Mouse (Mus musculus) splenic B cell, adult 2 months (primary cell): ENCODE data around the gene Sacs.
"Not testable (repeated sequence)": the region's sequence is repeated elsewhere in the genome, so short reads cannot be mapped to it uniquely, and the experiment has no call there.

ENCODE experiments used
- DNase-seq: peaks from one replicate; pipeline ENCODE4 v3.0.0-alpha.2; 2011; ENCODE audit warnings: low read depth, low spot score
- H3K27me3 ChIP-seq: 2 replicates; pipeline ENCODE4 v1.6.1; 2012; ENCODE audit warnings: mild to moderate bottlenecking, low read length, moderate library complexity, mixed read lengths; ENCODE audit not compliant: control insufficient read depth, poor library complexity, insufficient read depth, severe bottlenecking
- H3K36me3 ChIP-seq: 2 replicates; pipeline ENCODE4 v1.6.1; 2012; ENCODE audit warnings: mild to moderate bottlenecking, low read length, moderate library complexity, mixed read lengths; ENCODE audit not compliant: control insufficient read depth, poor library complexity, insufficient read depth, severe bottlenecking

The Sacs gene

DNA sequence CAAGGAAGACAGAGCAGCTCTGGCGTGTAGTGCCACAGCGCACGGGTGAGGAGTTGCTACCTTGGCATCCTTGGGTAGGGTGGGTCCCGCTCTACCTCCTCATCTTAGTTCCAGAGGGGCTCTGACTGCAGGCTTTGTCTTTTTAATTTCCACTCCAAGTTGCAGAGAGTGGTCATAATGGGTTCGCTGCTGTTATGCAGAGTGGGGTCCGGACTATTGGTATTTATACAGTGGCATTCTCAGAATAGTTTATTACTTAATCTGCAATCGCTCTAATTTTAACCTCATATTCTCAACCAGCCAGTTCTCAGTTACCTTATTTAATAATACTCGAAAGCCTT is 440 bp downstream of the Sacs start:
- Histone ChIP-seq H3K36me3 (no peaks in the 10 kb centered on the region), H3K27me3 (no peaks in the 10 kb centered on the region)
- DNase-seq = no peak

DNA sequence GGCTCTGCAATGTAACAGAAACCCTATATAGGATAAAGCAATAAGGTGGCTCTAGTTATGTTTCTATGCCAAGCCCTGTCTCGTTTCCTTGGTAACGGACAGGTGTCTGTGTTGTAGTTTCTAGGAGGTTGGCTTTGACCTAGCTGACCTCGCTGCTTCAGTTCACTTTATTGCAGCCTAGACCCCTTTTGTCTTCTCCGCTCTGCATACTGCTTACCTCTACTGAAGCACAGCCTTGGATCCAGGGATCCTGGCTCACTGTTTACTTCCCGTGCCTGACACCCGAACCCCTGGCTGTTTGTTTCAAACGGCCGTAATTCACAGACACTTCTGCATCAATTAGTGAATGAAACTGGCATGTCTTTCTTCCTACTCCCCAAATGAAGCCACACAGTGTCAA is 5.1 kb downstream of the Sacs start:
- Histone ChIP-seq H3K27me3 (no peaks in the 10 kb centered on the region), H3K36me3 (no peaks in the 10 kb centered on the region)
- no peak for DNase-seq

DNA sequence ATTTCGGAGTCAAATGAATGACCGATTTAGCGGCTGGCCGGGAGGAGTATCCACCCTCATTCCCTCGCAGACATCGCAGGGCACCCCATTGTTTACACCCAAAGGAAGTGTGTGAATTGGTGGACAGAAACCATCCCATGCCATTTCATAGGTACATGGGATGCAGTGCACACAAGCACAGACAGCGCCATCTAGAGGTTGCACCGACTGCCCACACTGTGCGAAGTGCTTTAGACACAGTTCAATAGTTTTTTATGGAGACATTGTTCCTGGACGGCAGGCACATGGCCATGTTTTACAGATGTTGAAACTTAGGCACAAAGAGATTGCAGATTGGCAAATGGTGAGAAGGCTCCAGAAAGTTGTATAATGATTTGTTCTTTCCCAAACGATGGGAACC is 5.6 kb downstream of the Sacs start:
- peak; percentile 57 for DNase-seq
- H3K27me3 ChIP-seq = no peaks in the 10 kb centered on the region
- no peaks in the 10 kb centered on the region for H3K36me3 ChIP-seq

DNA sequence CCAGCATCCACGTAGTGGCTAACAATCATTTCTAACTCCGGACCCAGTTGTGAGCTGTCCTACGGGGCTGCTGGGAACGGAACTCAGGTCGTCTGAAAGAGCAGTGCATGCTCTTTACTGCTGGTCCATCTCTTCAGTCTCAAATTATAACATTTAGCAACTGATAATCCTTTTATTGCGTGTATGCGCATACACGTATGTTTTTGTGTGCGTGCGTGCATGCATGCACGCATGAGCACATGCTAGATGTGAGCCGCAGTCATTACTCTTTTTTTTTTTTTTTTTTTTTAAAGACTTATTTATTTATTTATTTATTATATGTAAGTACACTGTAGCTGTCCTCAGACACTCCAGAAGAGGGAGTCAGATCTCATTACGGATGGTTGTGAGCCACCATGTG is 12.2 kb downstream of the Sacs start:
- H3K36me3 ChIP-seq, H3K27me3 ChIP-seq, DNase-seq: not testable (repeated sequence)

DNA sequence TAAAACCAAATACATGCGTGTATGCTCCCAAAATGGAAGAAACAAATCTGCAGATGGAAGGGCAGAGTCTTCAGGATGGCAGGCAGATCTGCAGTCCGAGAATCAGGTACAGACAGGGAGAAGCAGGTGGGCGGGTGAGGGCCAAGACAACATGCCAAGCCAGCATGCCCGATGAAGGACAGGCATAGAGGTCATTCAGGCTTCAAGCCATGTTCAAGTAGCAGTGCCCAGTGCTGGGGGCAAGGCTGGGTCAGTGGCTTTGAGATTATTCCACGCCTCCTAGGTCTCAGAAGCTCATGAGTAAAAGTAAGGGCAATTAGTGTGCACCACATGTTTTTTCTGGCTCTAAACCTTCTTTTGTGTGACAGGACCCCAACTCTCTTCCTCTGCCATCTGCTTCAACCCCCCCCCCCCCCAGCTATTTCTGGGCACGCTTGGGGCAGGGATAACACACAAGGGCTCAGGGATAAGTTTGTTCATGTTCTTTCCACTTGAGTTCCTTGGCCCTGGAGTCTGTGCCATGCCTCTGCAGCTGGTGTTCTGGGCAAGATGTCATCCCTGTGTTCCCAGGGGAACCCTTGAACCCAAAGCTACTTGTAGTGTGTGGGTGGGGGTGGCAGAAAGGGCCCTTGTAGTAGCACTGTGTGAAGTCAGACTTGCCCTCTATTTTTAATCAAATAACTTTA is 16.8 kb downstream of the Sacs start:
- Histone ChIP-seq H3K27me3 (no peaks in the 10 kb centered on the region), H3K36me3 (no peaks in the 10 kb centered on the region)
- peak; percentile 12 for DNase-seq

DNA sequence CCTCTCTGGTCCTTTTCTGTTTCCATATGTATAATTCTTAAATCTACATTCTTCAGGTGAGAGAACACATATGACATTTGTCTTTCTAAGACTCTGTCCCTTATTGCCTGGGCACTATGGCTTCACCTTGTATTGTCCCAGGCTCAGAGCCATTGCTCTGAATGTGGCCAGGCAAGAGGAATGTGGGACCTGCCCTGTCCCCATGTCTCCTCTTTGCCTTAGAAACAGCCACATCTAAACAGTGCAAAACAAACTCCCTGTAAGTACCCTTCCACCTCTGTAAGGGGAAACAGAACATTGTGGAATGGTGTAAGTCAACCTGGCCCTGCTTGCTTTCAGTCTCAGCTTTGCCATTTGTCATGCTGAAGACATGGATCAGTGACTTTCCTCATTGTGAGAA is 17.4 kb downstream of the Sacs start:
- H3K27me3 ChIP-seq = no peaks in the 10 kb centered on the region
- no peak for DNase-seq
- H3K36me3 ChIP-seq = no peaks in the 10 kb centered on the region

DNA sequence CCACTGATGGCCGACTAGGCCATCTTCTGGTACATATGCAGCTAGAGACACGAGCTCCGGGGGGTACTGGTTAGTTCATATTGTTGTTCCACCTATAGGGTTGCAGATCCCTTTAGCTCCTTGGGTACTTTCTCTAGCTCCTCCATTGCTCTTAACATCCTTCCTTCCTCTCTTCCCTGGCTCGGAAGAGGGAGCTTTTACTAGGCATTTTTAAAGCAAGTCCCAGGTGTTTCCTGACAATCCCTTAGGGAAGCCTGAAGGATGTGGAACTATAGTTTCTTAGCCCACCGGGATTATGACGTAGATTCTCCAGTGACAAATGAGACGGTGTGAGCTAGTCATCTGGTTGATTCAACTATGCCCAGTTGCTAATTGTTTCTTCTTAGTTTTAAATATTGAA is 19.2 kb downstream of the Sacs start:
- not testable (repeated sequence) for H3K36me3 ChIP-seq, DNase-seq, H3K27me3 ChIP-seq

DNA sequence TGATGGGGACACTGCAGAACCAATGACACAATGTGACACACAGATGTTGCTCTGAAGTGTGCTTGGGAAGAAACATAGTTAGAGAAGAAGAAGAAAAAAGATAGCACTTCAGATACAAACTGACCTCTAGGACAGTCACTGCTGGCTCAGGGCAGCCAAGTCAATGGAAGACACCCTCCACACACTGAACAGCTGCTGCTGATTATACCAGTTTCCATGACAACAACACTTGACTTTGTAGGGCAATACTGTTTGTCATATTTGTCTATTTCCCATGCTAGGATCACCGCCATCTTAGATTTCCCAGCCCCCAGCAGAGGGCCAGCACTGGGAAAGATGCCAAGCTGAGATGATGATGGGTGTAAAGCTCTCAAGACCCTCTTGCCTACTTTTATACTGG is 22.7 kb downstream of the Sacs start:
- no peak for DNase-seq
- H3K36me3 ChIP-seq = no peaks in the 10 kb centered on the region
- no peaks in the 10 kb centered on the region for H3K27me3 ChIP-seq

DNA sequence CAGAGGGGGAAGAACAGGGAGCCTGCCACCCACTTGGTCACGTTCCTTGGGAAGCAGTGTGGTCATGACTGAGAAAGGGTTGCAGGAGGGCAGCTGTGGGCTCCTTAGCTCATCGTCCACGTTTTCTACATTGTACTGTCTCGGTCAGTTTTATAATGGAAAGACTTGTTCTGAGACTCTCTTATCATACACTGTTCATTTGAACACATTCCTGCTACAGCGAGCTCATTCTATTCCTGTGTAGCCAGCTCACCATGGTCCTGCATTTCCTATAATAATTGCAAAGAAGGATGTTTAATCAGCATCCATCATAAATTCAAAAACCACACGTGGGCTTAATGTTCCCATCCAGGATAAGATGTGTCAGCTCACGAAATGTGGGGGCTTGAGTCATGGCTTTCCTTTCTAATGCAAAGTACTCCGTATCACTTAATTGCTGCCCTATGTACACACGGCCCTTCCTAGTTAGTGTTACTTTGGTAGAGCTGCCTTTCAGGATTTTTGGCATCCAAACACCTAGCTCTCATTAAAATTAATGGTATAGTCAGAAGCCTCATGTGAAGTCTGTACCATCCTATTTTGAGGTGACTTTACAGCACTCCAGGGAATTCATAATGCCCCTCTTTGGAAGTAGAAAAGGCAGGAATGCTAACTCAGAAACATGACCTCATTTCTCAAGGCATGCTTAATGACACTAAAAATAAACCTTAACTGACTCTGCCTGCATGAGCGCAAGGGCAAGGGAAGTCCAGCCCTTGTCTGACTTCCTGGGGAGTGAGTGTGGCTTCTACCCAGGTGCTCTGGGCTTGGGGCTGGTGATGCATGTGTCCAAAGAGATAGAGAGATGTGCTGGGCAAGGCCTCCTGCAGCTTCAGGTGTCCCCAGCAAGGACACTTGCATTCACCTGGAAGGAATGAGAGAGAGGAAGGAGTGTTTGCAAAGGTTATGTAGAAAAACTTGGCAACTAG is 23.4 kb downstream of the Sacs start:
- H3K27me3 ChIP-seq = no peaks in the 10 kb centered on the region

DNA sequence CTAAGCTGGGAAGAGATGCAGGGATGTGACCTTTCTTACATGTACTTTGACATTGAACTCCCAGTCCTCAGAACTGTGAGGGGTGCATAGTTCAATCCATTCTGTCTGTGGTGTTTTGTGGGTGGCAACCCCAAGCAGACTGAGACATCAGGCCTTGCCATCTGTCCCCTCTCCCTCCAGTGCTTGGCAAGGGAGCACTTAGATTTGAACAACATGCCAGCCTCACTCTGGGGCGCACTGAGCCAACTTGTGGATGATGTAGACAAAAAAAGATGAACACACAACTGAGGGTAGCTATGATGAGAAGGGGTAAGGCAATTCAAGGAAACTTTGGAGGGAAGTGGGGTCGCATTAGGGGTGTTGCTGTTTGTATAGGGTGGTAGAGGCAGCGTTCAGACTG is 26.2 kb downstream of the Sacs start:
- Histone ChIP-seq H3K36me3 (no peaks in the 10 kb centered on the region), H3K27me3 (no peaks in the 10 kb centered on the region)
- DNase-seq = no peak

More for the DNA sequence above, 23.4 kb downstream of the Sacs start:
- DNase-seq = no peak
- no peaks in the 10 kb centered on the region for H3K36me3 ChIP-seq

DNA sequence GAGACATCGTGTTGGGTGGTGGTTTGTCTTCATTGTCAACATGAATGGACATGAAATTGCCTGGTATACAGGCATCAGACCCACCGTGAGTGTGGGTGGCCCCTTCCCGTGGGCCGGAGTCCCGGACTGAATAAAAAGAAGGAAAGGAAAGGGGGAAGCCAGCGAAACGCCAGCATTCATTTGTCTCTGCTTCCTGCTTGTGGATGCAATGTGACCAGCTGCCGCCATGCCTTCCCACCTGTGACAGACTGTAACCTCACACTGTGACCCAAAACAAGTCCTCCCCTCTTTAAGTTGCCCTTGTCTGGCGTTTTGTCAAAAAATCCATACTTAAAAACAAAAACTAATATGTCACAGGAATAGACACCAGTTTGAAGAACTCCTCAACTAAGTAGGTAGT is 27.7 kb downstream of the Sacs start:
- Histone ChIP-seq H3K36me3 (no peaks in the 10 kb centered on the region), H3K27me3 (no peaks in the 10 kb centered on the region)
- no peak for DNase-seq

DNA sequence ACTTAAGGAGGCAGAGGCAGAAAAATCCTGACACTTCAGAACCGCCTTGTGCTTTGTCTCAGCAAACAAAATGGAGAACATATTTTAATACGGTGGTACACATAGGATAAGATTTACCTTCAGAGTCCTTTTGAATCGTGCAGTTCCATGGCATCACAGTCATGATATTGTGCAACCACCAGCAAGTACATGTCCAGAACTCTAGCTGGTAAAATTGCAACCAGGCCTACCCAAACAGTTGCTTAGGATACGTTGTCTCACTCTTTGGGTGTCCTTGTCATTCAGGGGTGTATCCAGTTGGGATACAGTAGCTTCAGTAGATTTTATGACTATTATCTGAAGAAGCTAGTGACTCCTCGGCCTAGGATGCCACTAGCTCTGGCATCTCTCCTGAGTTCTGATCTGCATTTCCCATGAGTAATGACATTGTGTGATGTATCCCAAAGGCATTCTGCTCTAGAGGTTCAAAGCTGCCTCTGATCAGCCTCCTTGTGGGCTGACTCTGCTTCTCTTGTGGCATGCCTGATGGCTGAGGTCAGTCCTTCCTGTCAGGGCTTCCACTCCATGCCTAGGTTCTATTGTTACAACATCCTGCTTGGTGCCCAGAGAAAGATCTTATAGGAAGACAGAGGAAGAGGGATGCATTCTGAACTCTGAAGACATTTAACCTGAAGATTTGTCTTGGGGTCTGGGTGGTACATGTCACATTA is 33.2 kb downstream of the Sacs start:
- no peak for DNase-seq
- Histone ChIP-seq H3K27me3 (no peaks in the 10 kb centered on the region), H3K36me3 (no peaks in the 10 kb centered on the region)

DNA sequence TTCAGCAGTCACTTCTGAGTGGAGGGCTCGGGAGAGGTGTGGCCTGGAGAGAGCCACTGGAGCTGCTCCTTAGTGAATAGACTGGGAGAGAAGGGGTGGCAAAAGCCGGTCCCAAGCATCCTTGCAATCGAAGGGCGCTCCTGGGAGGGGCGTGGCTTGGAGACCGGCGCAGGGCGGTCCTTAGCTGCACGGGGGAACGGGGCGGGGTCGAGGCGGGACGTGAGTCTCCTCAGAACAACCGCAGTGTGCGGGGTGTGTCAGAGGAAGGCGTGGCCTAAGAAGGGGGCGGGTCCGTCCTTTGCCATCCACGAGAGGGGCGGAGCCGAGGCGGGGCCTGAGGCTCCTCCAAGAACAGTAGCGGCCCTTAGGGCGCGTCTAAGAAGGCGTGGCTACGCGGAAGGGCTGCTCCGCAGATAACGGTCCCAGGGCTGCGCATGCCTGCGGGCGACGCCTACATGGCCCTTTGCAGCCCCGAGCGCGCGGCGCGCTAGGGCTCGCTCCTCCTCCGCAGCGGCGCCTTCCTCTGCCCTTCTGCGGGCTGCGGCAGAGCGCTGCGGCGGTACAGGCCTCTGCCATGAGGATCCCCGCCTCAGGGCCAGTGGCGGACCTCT is 34.4 kb downstream of the Sacs start:
- H3K27me3 ChIP-seq = no peaks in the 10 kb centered on the region
- H3K36me3 ChIP-seq = no peaks in the 10 kb centered on the region
- peak; percentile 100 for DNase-seq

DNA sequence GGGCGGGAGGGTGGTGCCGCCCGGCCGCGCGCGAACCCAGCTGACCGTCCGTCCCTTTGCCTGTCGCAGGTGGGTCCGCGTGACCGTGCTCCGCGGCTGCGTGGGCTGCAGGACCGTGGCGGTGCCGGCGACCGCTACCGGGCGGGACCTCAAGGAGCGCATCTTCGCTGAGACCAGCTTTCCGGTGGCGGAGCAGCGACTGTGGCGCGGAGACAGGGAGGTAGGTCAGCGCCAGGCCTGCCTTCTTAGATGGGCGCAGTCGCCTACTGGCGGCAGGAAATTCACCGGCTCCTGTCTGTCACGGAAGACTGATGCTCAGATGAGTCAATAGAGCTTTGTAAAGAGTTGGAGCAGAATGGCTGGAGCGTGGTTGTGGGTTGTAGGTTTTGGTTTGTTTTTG is 35.0 kb downstream of the Sacs start:
- H3K27me3 ChIP-seq = no peaks in the 10 kb centered on the region
- H3K36me3 ChIP-seq = no peaks in the 10 kb centered on the region
- peak; percentile 81 for DNase-seq

DNA sequence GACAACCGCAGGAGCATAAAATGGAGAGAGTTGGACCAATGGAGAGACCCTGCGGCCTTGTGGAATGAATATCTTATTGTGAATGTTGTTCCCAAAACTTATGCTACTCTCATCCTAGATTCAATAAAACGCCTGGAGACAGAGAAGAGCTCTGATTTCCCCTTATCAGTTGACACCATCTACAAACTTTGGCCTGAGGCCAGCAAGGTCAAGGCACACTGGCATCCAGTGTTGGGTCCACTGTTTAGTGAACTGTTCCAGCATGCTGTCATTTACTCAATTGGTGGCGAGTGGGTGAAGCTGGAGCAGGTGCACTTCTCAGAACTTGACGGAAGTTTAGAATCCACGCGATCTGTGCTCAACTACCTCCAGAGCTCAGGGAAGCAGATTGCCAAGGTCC is 53.6 kb downstream of the Sacs start:
- peaks cover 12% of the 10 kb centered on the region for H3K36me3 ChIP-seq
- no peaks in the 10 kb centered on the region for H3K27me3 ChIP-seq
- DNase-seq = no peak
